Mouse (Mus musculus) leukemia stem cell, adult 10-12 weeks (primary cell): ENCODE results near the gene Phka2. TPM values are rescaled to one million over a fixed set of nuclear protein-coding genes. Genes with fewer than 3 reads are reported as not detected.

ENCODE experiments used
- polyA plus RNA-seq: library from polyadenylated mRNA; stranded (reverse); fragments of >175 nt; gene quantifications from 2 replicates; pipeline ENCODE4 v1.2.3, GENCODE M21; 2012; ENCODE audit warnings: low replicate concordance

Phka2 gene
- 4.6 and 5.2 TPM in 2 replicates for polyA plus RNA-seq

GRCm38 (mm10) chrX:160502048-160503041 lies at the start of gene Phka2:
Gene Phka2, plus strand, starts transcription at chrX:160502166.

Other genes starting within 250 kb of the Phka2 start
- gene Adgrg2, start 111.5 kb upstream of the Phka2 start, polyA plus RNA-seq, result not detected in 2 replicates
- not detected in 2 replicates for gene Ppef1, start 233.6 kb downstream of the Phka2 start, polyA plus RNA-seq